Mouse (Mus musculus) layer of hippocampus, adult 8-10 months (tissue): ENCODE data around the gene Klra4. TPM values are rescaled to one million over a fixed set of nuclear protein-coding genes. Genes with fewer than 3 reads are reported as not detected.
"Not testable (repeated sequence)": the region's sequence is repeated elsewhere in the genome, so short reads cannot be mapped to it uniquely, and the experiment has no call there.

Source experiments
- DNase-seq, 2 experiments: peaks; one replicate each; pipeline ENCODE4 v3.0.0; 2022; ENCODE audit warnings: low spot score in 2 of 2
- total RNA-seq, 4 experiments: library from RNA; stranded (reverse); gene quantifications; 2 replicates each; pipeline ENCODE4 v1.2.4; 2022

Klra4 gene
- total RNA-seq, result not detected

DNA sequence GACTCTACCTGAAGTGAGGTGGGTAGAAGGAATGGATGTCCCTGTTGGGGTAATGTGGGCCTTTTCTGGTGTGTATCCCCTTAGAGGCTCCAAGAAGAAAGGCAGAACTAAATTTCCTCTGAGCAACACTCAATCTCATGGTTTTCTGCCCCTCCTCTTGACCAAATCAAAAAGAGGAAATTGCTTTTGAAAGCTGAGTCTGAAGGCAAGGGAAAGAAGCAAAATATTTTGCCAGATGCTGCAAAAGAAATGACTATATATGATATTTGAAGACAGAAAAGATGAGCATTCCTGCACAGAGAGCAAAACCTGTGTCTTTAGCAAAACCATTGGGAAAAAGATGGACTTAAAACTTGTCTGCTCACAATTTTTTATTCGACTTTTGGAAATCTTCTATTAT, at the start of gene Klra4:
Klra4 (minus strand) TSS at position 101 of the 400 bp plus-strand sequence.
- not testable (repeated sequence) for DNase-seq

DNA sequence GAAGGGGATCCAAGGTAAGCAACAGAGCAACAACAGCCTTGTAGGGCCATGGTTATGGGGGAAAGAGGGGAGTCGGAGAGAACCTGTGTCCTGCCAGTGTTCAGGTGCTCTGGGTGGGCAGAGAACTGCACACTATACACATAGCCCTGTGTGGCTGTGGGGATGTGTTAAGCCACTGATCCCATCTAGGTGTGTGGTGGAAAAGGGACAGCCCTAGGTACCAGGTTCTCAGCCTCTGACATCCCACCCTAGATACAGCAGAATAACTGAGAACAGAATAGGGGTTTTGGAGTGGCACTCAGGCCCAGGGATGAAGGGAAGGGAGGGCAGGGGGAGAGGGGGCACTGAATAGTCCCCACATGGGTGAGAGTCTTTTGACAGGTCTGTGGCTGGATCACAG, 43.4 kb upstream of the Klra4 start:
- DNase-seq, result no peak

DNA sequence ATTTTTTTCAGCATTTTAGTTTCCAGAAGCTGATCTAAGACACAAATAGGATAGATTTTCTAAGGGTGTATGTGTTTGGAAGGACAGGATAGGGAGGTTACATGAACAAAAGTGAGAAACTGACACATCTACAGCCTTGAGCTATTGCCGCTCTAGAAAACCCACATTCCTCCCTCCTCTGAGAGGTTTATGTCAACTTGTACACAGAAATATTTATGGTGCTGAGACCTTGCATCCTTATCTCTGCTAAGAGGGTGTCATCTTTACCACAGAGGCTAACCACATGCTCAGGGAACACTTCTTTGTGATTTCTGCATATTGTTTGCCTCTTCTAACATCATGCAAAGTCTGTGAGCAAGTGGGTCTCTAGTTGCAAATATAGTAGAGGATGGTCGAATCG, 35.7 kb upstream of the Klra4 start:
- DNase-seq, result not testable (repeated sequence)

DNA sequence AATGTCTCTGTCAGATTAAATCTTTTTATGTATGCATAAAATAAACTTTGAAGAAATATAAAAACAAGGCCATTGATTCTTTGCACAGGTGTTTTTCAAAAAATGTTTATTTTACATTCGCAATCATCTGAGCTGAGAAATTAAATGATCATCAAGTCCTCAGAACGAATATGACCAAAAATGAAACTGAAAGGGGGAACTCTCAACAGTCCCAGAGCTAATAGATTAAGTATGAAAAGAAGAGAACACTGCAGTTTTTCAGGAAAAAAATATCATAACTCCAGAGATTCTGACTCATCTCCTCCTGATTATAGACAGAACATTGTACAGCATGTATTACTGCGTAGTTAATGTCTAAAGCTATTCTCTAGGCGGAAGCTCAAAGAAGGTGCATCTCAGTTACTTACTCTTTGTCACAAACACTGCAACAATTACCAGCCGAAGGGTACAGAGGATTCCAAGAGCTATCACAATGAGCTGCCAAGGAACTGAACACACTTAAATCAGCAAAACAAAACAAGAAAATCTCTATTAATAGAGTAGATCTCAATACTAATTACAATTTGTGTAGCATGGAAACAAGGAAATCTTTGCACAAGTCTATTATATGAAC, 25.4 kb upstream of the Klra4 start:
- no peak for DNase-seq

GRCm38 (mm10) chr6:130065196-130065595, 1.9 kb downstream of the Klra4 start:
- DNase-seq, result no peak

DNA sequence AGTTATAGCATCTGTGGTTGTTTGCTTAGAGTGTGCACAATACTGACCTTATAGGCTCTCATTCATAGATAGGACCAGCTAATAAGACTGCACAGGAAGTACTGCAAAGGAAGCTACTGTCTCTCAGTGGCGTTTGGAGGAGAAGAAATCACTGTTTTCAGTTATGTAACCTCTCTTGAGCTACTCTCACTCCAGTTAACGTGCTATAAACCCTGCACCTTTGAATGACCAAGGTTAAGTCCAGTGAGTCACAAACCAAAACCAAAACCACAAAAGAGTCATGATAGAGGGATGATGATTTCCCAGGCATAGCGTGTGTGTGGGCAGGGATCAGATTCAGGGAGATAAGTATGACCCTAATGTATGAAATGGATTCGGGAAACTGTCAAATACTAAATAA, 31.9 kb downstream of the Klra4 start:
- not testable (repeated sequence) for DNase-seq

DNA sequence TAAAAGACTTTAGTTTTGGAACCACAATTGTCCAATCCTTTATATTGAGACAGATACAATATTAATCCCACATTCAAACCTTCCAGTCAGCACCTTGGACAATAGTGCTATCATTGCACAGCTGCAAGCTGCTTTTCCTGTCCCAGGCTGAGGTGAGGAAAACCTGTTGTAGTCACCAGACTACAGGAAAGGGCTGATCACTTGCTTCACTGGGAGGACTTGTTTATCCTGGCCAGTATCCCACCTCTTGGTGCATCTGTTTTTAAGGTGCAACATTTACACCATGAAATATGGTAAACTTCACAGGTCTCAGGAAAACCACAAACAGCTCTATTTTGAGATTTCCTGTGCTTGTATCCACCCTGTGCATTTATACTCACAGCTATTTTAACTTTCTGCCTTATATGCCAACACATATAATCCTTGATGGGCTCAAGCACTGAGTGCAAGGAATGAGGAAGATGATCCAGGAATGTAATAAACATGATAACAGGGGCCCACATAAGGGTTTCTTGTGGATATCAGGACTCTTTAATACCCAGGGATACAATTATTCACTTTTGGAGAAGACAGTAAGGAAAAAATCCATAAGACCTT, 35.5 kb downstream of the Klra4 start:
- not testable (repeated sequence) for DNase-seq

DNA sequence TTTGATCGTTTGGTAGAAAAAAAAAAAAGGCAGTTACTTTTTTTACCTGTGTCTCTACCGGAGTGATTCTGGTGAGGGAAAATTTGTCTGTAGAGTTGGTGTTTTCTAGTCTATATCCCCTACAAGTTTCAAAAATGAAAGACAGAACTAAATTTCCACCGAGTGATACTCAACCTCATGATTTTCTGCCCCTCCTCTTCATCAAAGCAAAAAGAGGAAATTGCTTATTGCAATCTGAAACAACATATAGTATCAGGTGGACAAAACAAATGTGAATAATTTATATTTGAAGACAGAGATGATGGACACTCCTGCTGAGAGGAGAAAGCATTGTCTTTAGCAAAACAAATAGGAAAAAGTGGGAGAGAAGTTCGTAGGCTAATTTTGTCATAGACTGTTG, 40.2 kb downstream of the Klra4 start, which contains the start of gene Klra6:
Klra6 (minus strand) TSS at position 101 of the 400 bp plus-strand sequence.
- no peak for DNase-seq

Other genes starting within 250 kb of the Klra4 start
- gene Gm17631, start 204.6 kb downstream of the Klra4 start, total RNA-seq, result not detected
- gene Klra17, start 190.6 kb downstream of the Klra4 start, total RNA-seq, result not detected
- gene Klra5, start 149.6 kb downstream of the Klra4 start, total RNA-seq, result not detected
- gene Klra6, start 40.3 kb downstream of the Klra4 start, total RNA-seq, result not detected
- gene Klra8, start 62.6 kb upstream of the Klra4 start, total RNA-seq, result under 1 TPM in 1 of 4 experiments, not detected in 3; 0.39 TPM
- gene Klra9, start 125.8 kb upstream of the Klra4 start, total RNA-seq, result not detected
- gene Klra7, start 166.1 kb upstream of the Klra4 start, total RNA-seq, result not detected
- not detected for gene Klra10, start 214.7 kb upstream of the Klra4 start, total RNA-seq